Mouse (Mus musculus): ENCODE data around the gene Amot.

DNA sequence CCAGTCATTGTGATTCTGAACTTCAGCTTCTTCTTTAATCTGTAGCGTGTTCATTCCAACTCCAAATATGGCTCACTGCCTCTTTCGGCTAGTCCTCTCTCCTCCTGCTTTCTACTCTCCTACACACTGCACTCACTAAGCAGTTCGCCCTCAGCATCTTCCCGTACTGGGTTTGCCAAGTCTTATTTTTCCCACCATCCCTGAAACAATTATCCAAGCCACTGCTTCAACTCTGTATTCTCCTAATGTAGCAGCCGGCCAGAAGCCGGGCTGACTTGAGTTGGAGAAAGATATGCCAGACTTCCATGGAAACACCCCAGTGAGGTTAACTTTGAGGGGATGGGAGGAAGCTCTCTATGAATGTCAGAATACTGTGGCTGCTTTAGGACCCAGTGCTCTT is 36.7 kb downstream of the Amot start:
- TF ChIP-seq GATA1 (IDR thresholded peaks at IDR 0.05; ENCODE audit: borderline replicate concordance, low read length) (no peak), TAL1 (conservative IDR thresholded peaks at IDR 0.05; ENCODE audit: low read depth, low read length) (no peak), CTCF (IDR thresholded peaks at IDR 0.05; ENCODE audit: low read depth, low read length) (no peak)
